Mouse (Mus musculus) midbrain, embryonic 16.5 days (tissue): ENCODE measurements at regions not wholly inside any gene's neighbourhood (a gene's known extent, or its start where the extent isn't known, plus 50 kb on each side); places are given as distances from the start of the nearest gene placed in this dataset.

Experiments
- ATAC-seq: fragments of 200-750 bp; cut with Nextera tagmentation; 2 replicates; pipeline ENCODE4 v1.8.0; 2017; ENCODE audit warnings: moderate TSS enrichment
- H3K27ac ChIP-seq: fragments of 300-500 bp; sonication (generic); 2 replicates; pipeline ENCODE4 v1.5.1; 2014; ENCODE audit warnings: mild to moderate bottlenecking, low read length, mixed read lengths
- H3K27me3 ChIP-seq: fragments of 300-500 bp; sonication (generic); 2 replicates; pipeline ENCODE4 v1.6.1; 2014; ENCODE audit warnings: low read depth, low read length, mixed read lengths; ENCODE audit not compliant: control insufficient read depth, insufficient read depth
- H3K36me3 ChIP-seq: fragments of 300-500 bp; sonication (generic); 2 replicates; pipeline ENCODE4 v1.6.1; 2014; ENCODE audit warnings: mild to moderate bottlenecking, low read length, moderate library complexity, mixed read lengths; ENCODE audit not compliant: control insufficient read depth, insufficient read depth
- H3K4me1 ChIP-seq: fragments of 300-500 bp; sonication (generic); 2 replicates; pipeline ENCODE4 v1.6.1; 2014; ENCODE audit warnings: mild to moderate bottlenecking, low read length, mixed read lengths; ENCODE audit not compliant: control insufficient read depth, insufficient read depth
- H3K4me2 ChIP-seq: fragments of 300-500 bp; sonication (generic); 2 replicates; pipeline ENCODE4 v1.6.1; 2014; ENCODE audit warnings: mild to moderate bottlenecking, low read length, mixed read lengths
- H3K4me3 ChIP-seq: fragments of 300-500 bp; sonication (generic); 2 replicates; pipeline ENCODE4 v1.5.1; 2014; ENCODE audit warnings: low read depth, mild to moderate bottlenecking, low read length, moderate library complexity, mixed read lengths
- H3K9ac ChIP-seq: fragments of 300-500 bp; sonication (generic); 2 replicates; pipeline ENCODE4 v1.6.1; 2014; ENCODE audit warnings: low read depth, low read length, mixed read lengths
- H3K9me3 ChIP-seq: fragments of 300-500 bp; sonication (generic); replicated peaks from 2 replicates; pipeline ENCODE4 v1.6.1; 2014; ENCODE audit warnings: mild to moderate bottlenecking, low read length, mixed read lengths; ENCODE audit not compliant: control insufficient read depth, poor library complexity, severe bottlenecking
- WGBS: fragments of 180-500 bp; shearing (Covaris S2); extraction: QIAGEN DNeasy Blood & Tissue Kit; methylation state at CpG from one replicate; pipeline ENCODE4 v1.1.7; 2014; 5-methylcytosine and 5-hydroxymethylcytosine counted together

- no peak overlapping the region for H3K4me2 ChIP-seq
- 86% methylated on average over 6 of the region's 6 CpGs for WGBS
- peak; percentile 39; the same call in 1 of the 2 replicates for ATAC-seq
Observed at GRCm38 (mm10) chr8:8102010-8102727, 558.9 kb downstream of the Efnb2 start.

GRCm38 (mm10) chr8:8092551-8092950, 568.5 kb downstream of the Efnb2 start:
- no peaks in the 10 kb centered on the region for H3K27me3 ChIP-seq
- H3K4me2 ChIP-seq: no peak overlapping the region
- no peaks in the 10 kb centered on the region for H3K9me3 ChIP-seq
- no peaks in the 10 kb centered on the region for H3K4me1 ChIP-seq
- H3K36me3 ChIP-seq: no peaks in the 10 kb centered on the region
- no peak overlapping the region for H3K27ac ChIP-seq
- H3K4me3 ChIP-seq: no peak overlapping the region
- no peak overlapping the region for H3K9ac ChIP-seq
- no peak for ATAC-seq

More at GRCm38 (mm10) chr8:8102010-8102727, 558.9 kb downstream of the Efnb2 start:
- Histone ChIP-seq H3K9ac (no peak overlapping the region), H3K36me3 (no peaks in the 10 kb centered on the region), H3K4me1 (no peaks in the 10 kb centered on the region), H3K27me3 (no peaks in the 10 kb centered on the region), H3K9me3 (no peaks in the 10 kb centered on the region), H3K4me3 (no peak overlapping the region), H3K27ac (no peak overlapping the region)

- Histone ChIP-seq H3K4me2 (no peak overlapping the region), H3K9ac (no peak overlapping the region), H3K9me3 (no peaks in the 10 kb centered on the region), H3K27me3 (no peaks in the 10 kb centered on the region), H3K36me3 (no peaks in the 10 kb centered on the region), H3K27ac (no peak overlapping the region), H3K4me1 (no peaks in the 10 kb centered on the region), H3K4me3 (no peak overlapping the region)
- 84% methylated on average over 2 of the region's 2 CpGs for WGBS
- ATAC-seq: no peak
Observed at GRCm38 (mm10) chr8:8084652-8085051, 576.4 kb downstream of the Efnb2 start.

GRCm38 (mm10) chr8:8064074-8064473, 597.0 kb downstream of the Efnb2 start:
- no peak for ATAC-seq
- Histone ChIP-seq H3K9me3 (no peaks in the 10 kb centered on the region), H3K9ac (no peak overlapping the region), H3K4me2 (no peak overlapping the region), H3K36me3 (no peaks in the 10 kb centered on the region), H3K27ac (no peak overlapping the region), H3K4me3 (no peak overlapping the region), H3K27me3 (no peaks in the 10 kb centered on the region), H3K4me1 (no peaks in the 10 kb centered on the region)
- 99% methylated on average over 2 of the region's 2 CpGs for WGBS

GRCm38 (mm10) chr8:8054224-8054916, 606.7 kb downstream of the Efnb2 start:
- no peak for ATAC-seq
- peaks cover 3% of the 10 kb centered on the region for H3K4me1 ChIP-seq
- H3K9me3 ChIP-seq: no peaks in the 10 kb centered on the region
- H3K9ac ChIP-seq: no peak overlapping the region
- no peaks in the 10 kb centered on the region for H3K27me3 ChIP-seq
- no peak overlapping the region for H3K4me2 ChIP-seq
- WGBS: 93% methylated on average over 4 of the region's 4 CpGs
- no peak overlapping the region for H3K27ac ChIP-seq
- H3K36me3 ChIP-seq: no peaks in the 10 kb centered on the region
- H3K4me3 ChIP-seq: no peak overlapping the region

- H3K4me3 ChIP-seq: no peak overlapping the region
- H3K4me1 ChIP-seq: peaks cover 3% of the 10 kb centered on the region
- H3K27ac ChIP-seq: peak overlapping the region; percentile 40; the same call in 1 of the 2 replicates
- no peak overlapping the region for H3K9ac ChIP-seq
- WGBS: 20% methylated on average over 3 of the region's 3 CpGs
- H3K4me2 ChIP-seq: no peak overlapping the region
- no peaks in the 10 kb centered on the region for H3K27me3 ChIP-seq
- H3K9me3 ChIP-seq: no peaks in the 10 kb centered on the region
- H3K36me3 ChIP-seq: no peaks in the 10 kb centered on the region
- no peak for ATAC-seq
Observed at GRCm38 (mm10) chr8:8051186-8051585, 609.9 kb downstream of the Efnb2 start.

- Histone ChIP-seq H3K27ac (peak overlapping the region; percentile 40; the same call in 1 of the 2 replicates), H3K4me2 (no peak overlapping the region)
- ATAC-seq: no peak
Observed at GRCm38 (mm10) chr8:8050778-8051177, 610.3 kb downstream of the Efnb2 start.

GRCm38 (mm10) chr8:8044926-8045325, 616.1 kb downstream of the Efnb2 start:
- 54% methylated on average over 1 of the region's 1 CpGs for WGBS
- Histone ChIP-seq H3K27me3 (no peaks in the 10 kb centered on the region), H3K4me1 (no peaks in the 10 kb centered on the region), H3K27ac (no peak overlapping the region), H3K9me3 (no peaks in the 10 kb centered on the region), H3K4me3 (no peak overlapping the region), H3K36me3 (no peaks in the 10 kb centered on the region), H3K4me2 (no peak overlapping the region), H3K9ac (no peak overlapping the region)
- ATAC-seq: no peak

More at GRCm38 (mm10) chr8:8050778-8051177, 610.3 kb downstream of the Efnb2 start:
- Histone ChIP-seq H3K9ac (no peak overlapping the region), H3K4me1 (peaks cover 3% of the 10 kb centered on the region), H3K27me3 (no peaks in the 10 kb centered on the region), H3K36me3 (no peaks in the 10 kb centered on the region), H3K4me3 (no peak overlapping the region), H3K9me3 (no peaks in the 10 kb centered on the region)
- 51% methylated on average over 3 of the region's 3 CpGs for WGBS

GRCm38 (mm10) chr8:8044296-8044695, 616.7 kb downstream of the Efnb2 start:
- WGBS: 81% methylated on average over 2 of the region's 2 CpGs

More at GRCm38 (mm10) chr8:8044296-8044695, 616.7 kb downstream of the Efnb2 start:
- no peaks in the 10 kb centered on the region for H3K9me3 ChIP-seq
- H3K9ac ChIP-seq: no peak overlapping the region
- no peak overlapping the region for H3K4me3 ChIP-seq
- no peak for ATAC-seq
- no peaks in the 10 kb centered on the region for H3K36me3 ChIP-seq
- H3K27ac ChIP-seq: no peak overlapping the region
- no peaks in the 10 kb centered on the region for H3K27me3 ChIP-seq
- H3K4me2 ChIP-seq: no peak overlapping the region
- H3K4me1 ChIP-seq: no peaks in the 10 kb centered on the region
